Mouse (Mus musculus) gastrocnemius, postnatal 14 days (tissue): ENCODE data around the gene Ctse. TPM values are rescaled to one million over a fixed set of nuclear protein-coding genes. Genes with fewer than 3 reads are reported as not detected.

Source experiments
- total RNA-seq, 2 experiments: library from RNA; stranded (reverse); gene quantifications; 2 replicates each; pipeline ENCODE4 v1.2.3; 2021

Ctse gene
- total RNA-seq, 2 experiments from 2014 or later, result 0.39 to 0.40 TPM

Other genes with a start within 250 kb of the Ctse start
- gene Srgap2, start 111.0 kb upstream of the Ctse start, total RNA-seq, result 10 to 100 TPM; 21.2 to 21.5 TPM
- gene Fam72a, start 110.4 kb upstream of the Ctse start, total RNA-seq, result under 1 TPM; 0.49 to 0.72 TPM
- not detected for gene Avpr1b, start 39.1 kb upstream of the Ctse start, total RNA-seq
- 1 to 10 TPM; 3.7 to 6.5 TPM for gene Rab7b, start 50.4 kb downstream of the Ctse start, total RNA-seq
- not detected for gene Slc26a9, start 105.7 kb downstream of the Ctse start, total RNA-seq
- gene Pm20d1, start 159.1 kb downstream of the Ctse start, total RNA-seq, result 1 to 10 TPM; 1.0 to 2.1 TPM
- gene Slc41a1, start 189.2 kb downstream of the Ctse start, total RNA-seq, result 10 to 100 TPM; 43.9 to 54.7 TPM
- gene Rab29, start 228.9 kb downstream of the Ctse start, total RNA-seq, result 1 to 10 TPM; 5.3 to 8.2 TPM